Mouse (Mus musculus) yolk sac, embryonic 10.5 days (tissue): ENCODE measurements around the gene Tagln3.
A peak's percentile ranks its signal among the peaks of the same experiment; 100 is the strongest.

Experiments used
- DNase-seq: peaks from one replicate; pipeline ENCODE4 v3.0.0-alpha.2; 2017; ENCODE audit warnings: low spot score

The Tagln3 gene

DNA sequence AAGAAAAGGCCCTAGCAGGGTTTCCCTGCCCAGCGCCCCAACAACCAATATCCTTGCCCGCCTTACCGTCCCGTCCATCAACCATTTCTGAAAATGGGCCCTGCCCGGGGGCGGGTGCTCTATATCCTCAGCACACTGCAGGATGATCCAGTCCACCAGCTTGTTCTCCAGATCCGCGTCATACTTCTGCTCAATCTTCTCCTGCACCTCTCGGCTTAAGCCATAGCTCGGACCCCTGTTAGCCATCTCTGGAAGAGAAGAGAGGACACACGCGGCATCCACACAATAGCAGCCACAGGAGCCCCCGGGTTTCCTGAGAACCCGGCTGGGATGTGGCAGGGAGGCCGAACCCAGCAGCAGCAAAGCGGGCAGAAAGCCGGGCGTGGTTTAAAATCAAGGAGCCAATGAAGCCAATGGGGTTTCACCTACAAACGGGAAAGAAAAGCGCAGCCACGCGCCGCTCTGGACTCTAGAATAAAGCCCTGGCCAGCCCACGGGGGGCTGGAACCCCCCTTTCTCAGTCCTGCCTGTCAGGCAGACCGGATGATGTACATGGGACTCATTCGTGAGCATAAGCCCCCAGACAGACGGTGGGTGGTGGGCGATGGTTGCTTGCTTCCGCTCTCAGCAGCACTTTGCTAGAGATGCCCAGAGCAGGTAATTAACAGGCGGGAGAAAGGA, at the start of gene Tagln3:
Gene Tagln3 (minus strand): TSS at position 548 of the 681 bp plus-strand sequence.
- peak; percentile 33 for DNase-seq

DNA sequence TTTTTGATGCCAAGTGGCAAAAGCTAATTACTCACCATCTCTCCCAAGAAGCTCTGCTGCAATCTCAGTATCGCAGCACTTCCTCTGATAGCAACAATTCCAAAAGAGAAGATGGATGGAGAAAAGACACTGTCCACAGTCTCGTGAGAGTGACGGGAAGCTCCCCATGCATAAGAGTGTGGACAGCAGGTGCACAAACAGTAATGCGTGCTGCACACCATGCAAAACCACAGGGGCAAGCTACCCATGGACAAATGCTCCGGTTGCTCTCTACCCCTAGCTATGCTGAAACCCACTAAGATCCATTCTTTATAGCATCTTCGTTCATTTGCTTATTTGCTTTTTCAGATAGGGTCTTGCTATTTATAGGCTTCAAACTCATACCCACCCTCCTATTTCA, 46.5 kb upstream of the Tagln3 start:
- no peak for DNase-seq

DNA sequence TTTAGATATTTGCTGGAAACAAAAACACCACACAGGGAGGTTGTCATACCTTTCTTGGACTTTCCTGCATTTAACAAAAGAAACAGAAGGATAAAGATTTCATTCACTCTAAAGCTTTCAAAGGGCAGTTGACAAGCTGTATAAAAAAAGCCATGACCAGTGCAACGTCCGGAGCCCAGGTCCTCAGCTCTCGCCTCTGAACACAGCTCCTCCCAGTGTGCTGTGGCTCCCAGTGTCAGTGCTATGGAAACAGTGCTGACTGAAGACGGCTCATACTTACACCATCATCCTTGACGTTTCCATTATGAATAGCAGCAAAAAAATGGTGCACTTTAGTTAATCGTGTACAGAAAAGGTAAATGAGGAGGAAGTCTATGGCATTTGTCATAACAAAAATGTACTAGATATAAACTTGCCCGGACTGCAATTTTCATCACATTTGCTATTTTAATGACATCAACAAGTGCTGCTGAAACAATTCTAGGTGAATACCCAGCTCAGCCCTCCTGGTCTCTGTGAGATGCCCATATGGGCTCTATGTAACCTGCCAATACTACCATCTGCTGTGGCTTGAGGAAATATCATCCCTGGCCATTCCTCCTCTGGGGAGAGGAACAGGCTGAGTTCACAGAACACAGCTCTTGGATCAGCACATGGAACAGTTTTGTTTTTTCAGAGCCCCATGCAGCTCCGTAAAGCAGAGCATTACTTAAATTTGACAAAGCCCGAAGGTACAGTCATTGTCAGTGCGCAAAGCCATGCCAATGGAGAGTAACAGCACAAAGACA, 43.6 kb upstream of the Tagln3 start:
- DNase-seq, result no peak

DNA sequence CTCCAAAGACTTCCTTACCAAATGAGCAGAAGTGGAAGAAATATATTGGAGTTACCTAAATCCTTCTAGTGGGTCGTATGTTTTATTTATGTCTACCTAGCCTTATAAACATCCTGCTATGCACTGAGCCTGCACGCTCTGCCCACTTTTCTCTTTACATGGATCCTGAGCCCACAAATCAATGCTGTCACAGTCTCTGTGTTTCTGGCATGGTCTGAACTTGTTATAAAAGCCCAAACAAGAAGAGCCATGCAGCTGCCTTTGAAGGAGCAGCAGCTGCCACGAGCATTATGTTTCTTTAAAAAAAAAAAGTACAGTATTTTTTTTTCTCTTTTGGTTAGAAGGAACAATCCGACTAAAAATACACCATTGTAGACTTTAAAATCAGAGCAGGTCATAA, 43.0 kb upstream of the Tagln3 start:
- DNase-seq, result no peak

DNA sequence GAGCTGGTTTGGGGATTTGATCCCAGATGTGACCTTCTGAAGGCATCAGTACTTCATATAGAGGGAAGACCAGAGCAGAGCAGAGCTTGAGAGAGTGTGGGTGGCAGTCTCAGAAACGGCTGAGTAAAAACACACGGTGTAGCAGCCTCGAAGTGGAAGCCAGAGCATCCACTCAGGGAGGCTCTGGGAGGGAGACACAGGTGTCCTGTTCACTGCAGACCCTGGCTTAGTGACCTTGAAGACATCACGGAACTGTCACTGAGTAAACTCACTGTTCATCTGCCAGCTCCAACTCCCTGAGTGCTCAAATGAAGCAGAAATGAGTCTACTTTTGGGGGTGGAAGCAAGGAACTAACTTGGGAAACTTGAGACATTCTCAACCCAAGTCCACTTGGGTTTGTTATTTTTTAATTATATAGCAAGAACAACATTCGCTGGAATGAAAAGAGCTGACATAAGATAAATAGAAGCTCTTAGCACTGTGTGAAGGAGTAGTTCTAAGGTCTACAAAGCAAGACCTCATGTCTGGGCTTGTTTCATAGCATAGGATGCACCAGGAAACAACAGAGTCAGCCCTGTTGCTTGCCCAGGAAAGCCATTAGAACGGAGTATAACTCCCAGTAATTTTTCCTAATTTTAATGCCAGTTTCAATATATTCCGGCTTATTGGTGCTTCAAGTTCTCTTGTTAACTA, 41.5 kb upstream of the Tagln3 start:
- no peak for DNase-seq

DNA sequence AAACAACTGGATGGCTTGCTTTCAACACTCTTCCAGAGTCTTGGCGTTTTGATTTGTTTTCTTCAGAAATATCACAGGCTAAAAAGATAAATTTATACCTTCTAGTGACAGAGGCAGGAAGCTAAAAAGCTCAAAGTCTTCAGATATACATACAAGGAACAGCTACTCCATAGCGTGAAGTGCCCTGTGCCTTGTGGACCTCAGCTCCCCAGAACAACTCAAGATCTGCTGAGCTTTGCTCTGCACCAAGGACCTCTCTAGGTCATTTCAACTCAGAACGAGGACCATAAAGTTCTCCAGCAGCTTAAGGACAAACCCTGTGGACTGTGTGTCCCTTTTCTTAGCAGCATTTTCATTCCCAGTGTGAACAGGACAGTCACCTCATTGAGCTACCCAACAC, 40.7 kb upstream of the Tagln3 start:
- DNase-seq, result no peak

DNA sequence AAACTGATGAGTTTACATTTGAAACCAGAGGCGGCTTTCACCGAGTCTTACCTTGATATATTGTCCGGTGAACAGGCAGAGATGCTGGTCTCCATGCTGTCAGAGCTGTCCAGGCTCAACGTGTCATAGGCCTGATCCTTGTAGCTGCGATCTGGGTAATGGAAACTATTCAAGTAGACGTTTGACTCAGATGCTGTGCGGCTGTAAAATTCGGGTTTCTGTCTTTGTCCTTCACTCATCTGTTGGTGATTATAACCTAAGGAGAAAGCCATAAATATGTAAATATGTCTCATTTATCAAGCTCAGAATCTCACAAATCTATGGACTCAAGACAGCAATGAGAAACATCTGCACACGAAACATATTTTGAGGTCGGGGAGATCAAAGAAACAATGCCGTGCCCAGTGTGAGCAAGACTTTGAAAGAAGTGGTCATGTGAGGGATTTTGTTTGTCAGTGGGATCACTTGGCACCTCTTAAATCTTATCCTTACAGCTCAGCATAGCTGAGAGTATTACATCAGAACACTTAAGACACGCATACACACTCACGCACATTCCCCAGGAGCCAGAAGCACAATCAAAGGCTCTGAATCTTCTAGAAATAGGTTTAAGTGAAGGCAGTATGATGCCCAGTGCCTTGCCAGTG, 38.6 kb upstream of the Tagln3 start:
- no peak for DNase-seq

DNA sequence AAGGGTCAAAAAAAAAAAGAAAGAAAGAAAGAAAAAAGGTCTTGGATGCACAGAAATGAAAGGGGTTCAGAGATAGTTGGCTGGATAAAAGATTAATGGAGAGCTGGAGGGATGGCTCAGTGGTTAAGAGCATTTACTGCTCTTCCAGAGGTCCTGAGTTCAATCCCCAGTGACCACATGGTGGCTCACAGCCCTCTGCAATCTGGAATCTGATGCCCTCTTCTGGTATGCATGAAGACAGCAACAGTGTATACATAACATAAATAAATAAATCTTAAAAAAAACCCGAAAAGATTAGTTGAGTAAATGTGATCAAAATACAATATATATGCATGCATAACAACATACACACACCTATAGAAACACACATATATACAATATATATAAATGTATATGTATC, 37.0 kb upstream of the Tagln3 start:
- no peak for DNase-seq

DNA sequence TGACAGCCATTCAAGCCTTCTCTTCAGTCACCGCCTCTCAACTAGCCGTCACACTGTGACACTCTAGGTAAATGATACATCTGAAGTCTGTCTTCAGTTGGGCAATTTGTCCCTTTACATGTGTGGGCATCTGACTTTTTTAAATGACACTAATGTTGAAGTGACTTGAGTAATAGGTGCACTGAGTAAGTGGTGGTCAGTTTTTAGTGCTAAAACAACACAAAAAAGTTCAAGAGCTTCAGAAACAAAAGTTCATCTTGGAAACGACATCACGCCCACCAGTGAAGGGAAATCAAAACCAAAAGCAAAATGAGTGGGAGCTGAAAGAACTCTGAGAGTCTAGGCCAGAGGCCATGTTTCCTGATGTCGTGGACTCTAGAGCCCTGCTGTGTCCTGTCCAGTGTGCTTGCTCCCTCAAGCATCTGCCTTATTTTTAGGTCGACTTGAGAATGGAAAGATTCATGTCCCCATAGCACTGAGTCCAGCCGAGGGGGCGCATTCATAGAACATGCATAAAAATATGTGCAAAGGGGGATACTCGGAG, 34.4 kb upstream of the Tagln3 start:
- DNase-seq, result no peak

DNA sequence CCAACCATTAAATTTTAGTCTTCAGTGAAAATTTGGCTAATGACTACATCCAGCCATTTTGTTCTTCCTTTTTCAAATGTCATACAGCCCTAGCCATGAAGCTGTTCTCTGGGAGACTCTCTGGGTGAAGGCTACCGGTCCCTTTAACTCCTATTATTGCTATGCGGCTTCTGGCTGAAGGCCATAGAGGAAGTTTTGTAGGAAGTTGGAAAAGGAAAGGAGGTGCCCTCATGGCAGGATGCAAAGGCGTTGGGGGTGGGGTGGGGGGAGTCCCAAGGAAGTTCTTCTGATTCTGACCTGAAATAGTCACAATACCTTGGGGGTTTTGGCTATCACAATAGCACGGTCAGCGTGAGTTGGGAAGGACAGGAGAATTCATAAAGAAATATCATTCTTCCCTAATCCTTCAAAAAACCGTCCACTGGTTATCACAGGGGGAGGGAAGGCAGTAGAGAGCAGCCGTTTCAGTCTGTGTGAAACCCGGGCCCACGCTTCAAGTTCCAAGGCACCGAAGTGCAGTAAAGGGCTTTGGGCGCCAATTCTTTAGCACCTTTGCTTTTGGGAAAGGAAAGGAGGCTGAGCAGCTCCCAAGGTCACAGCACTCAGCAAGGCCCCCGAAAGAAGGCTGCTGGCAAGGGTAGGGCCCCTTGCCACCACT, 33.1 kb upstream of the Tagln3 start:
- no peak for DNase-seq

DNA sequence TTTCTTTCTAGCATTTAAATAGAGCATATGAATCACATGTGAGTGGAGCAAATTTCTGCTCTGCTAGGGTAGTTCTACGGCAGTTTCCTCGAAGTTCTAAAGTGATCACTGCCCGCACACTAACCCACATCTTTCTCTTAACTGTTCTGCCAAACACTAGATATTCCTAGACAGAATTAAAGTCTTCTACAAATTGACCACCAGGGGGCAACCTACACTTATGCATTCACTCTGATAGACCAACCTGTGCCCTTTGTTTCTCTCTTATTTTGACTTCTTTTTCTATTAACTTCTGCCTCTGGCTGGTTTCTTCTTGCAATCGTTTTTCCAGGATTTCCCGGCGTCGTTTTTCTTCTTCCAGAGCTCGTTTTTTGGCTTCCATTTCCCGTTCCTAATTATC, 32.4 kb upstream of the Tagln3 start:
- no peak for DNase-seq

DNA sequence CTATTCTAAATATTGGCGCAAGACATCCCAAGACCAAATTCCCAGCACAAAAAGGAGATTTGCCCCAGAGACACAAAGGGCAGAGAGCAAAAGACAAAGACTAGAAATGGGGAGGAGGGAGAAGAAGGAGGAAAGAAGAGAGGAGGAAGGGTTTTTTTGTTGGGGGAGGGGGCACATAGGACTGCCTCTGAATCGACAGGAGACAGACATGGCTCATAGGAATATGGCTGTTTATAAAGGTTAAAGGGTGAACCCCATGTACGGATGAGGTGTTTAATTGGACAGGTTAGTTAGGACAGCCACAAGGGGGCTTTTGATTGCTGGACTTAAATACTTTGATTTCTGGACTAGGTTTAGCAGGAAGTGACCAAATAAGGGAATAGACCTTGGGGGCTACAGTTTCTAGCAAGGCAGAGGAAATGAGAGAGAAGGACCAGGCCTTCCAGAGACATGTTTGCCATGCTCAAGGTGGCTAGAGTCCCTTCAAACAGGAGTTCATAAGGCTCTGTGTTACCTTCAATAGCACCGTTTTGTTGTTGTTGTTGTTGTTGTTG, 19.3 kb upstream of the Tagln3 start:
- DNase-seq, result no peak

DNA sequence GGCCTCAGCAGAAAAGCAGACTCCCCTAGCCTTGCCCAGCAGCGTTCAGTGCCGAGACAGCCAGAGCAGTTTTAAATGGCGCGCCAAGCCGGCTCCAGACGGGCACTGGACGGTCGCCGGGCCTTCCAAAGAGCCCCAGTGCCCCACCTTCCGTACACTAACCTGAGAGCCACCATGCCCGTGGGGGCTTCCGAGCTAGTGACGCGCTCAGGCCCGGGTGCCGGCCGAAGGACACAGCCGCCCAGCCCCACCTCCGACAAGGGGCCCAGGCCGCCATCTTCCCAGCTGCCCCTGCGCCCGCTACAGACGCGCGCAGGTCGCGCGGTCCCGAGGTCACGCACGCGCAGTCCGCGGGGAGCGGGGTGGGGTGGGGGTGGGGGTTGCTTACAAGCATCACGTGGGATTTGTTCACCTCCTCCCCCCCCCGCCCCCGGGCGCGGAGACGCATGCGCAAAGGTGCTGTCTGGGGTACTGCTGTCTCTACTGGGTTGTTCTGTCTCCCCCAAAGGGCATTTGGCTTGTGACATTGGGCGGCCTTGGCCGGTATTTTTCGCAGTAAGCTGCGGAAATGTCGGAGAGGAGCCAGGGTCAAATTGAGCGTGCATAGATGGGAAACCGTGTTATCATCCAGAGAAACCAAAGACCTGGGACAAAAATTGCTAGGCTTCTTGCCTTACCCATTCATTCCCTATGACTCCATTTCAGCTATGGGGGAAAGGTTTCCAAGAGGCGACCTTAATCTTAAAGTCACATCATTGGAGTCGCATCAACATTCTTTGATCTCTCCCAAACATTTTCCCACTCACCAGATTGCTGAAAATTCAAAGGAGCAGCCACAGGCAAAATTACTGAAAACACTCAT, 18.4 kb upstream of the Tagln3 start, which contains the start of gene Abhd10:
Gene Abhd10 (minus strand): TSS at position 341 of the 862 bp plus-strand sequence.
- peak; percentile 98 for DNase-seq

DNA sequence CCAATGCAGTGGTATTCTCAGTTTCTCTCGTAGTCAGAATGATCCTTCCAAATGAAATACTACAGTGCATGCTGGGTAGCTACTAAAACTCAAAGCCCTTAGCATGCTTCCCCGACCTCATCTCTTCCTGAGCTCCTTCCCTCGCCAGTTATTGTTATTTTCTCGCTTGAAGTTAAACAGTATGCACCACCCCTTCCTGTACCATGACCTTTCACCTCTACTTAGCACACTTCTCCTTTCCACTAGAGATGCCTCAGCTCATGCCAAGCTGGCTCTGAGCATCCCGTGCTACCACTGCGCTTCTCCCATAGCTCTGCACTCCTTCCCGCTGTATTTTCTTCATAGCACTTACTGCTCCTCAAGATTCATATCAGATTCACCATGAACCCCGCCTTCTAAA, 13.5 kb upstream of the Tagln3 start:
- no peak for DNase-seq

DNA sequence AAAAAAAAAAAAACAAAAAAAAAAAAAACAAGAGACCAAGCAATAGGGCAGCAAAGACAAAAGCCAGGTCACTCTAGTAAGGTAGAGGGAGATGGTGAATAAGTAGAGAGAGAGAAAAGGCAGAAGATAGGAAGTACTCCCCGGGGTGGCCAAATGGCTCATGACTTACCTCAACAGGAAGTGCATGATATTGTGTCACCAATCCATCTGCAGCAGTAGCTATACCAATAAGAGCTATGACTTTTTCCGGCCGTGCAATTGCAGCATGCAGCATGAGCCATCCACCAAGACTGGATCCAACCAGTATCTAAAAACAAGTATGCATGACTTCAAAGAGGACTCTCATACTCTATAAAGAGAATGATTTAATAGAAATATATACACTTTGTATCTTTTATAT, 12.3 kb upstream of the Tagln3 start:
- no peak for DNase-seq

DNA sequence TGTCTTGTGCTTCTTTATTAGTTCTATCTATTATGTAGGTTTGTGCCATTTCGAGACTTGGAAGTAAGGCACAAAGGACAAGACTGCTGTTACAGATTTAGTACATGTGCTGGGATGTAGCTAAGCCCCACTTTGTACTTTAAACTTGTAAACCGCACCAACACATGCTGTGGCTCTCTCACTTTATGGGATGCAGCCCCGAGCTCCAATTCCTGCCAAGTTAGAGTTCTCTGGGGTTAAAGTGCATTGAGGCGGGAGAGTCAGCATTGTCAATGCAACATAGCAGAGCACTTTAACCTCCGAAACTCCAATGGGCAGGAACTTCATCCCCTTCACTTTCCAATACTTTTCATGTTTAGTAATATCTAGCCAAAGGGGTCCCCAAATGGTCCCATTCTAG, 4.8 kb upstream of the Tagln3 start:
- peak; percentile 47 for DNase-seq

DNA sequence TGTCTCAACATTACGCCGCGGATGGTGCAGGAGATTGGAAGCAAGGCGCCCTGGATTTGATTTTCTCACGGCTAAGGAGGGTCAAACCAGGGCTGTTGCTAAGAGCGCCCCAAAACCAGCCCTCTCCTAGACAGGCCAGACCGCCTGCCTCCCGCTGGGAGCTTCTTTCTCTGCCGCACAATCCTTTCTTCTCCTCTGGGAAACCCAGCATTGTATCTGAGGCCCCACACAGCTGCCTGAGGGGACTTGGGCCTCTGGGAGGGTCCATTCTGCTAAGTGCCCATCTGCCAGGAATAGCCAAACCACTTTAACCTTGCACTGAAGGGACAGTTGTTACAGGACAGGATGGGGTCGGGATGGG, 314 bp upstream of the Tagln3 start:
- peak; percentile 17 for DNase-seq

DNA sequence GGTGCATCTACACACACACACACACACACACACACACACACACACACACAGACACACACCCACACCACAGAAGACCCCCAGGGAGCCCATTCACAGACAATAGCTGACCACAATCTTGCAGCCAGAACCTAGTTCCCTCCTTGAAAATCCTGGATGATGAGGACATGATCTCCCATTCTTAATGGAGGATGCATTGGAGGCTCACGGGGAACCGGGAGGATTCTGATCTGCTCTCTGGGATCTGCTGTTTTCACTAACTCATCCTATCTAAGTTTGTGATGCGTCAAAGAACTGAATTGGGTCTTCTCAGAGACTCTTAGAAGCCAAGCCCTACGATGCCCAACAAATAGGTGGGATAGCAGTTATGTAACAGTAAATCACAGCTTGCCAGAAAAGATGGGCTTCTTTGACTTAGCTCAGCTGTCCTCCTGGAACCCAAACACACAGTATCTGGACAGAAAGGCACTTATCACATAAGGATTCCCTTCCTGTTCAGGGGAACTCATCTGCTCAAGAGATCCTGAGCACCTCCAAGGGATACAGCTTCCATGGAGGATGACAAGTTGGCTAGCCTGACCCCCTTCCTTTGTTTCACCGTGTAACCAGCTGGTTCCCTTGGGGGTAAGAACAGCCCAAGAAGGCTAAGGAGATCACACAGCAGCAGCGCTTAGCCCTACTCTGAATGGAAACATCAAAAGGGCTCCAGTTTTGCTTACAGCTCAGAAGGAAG, 1.1 kb downstream of the Tagln3 start:
- DNase-seq, result no peak

DNA sequence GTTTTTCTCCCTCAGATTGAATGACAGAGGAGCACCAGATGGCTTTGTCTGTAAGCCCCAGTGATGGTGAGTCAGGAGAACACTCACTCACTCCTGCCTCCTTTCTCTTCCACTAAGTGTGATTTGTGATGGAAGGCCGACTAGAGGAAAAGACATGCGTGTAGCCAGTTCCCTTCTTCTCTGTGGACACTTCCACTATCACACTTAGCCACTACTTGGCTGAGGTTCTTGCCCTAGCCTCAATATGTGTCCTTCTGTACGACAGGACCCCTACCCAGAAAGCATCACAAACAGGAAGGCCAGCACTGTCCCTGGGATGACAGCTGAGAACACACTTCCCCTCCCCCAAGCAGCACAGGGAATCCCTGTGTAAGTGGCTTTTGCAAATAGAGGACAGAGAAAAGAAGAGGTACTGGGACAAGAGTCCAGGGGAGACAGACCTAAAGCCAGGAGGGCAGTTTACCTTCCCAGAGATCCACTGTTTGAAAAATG, 1.9 kb downstream of the Tagln3 start:
- DNase-seq, result no peak
